Mouse (Mus musculus): ENCODE measurements at regions not wholly inside any gene's neighbourhood (a gene's known extent, or its start where the extent isn't known, plus 50 kb on each side); places are given as distances from the start of the nearest gene placed in this dataset.

GRCm38 (mm10) chr11:113191006-113191405, 409.0 kb downstream of the Sox9 start:
- TF ChIP-seq POLR2A (IDR thresholded peaks at IDR 0.05; ENCODE audit: extremely low read depth, insufficient read depth, low read length) (no peak), CTCF (IDR thresholded peaks at IDR 0.05; ENCODE audit: extremely low read depth, insufficient read depth, low read length) (no peak)

Measured in cortical plate, adult 2 months (tissue).